Mouse (Mus musculus) B cell, adult 62 days (primary cell): ENCODE data around the gene Atp6v0c. TPM values are rescaled to one million over a fixed set of nuclear protein-coding genes. Genes with fewer than 3 reads are reported as not detected.

Experiments
- total RNA-seq: library from RNA; stranded (reverse); gene quantifications from 4 replicates; pipeline ENCODE4 v1.2.4, GENCODE M21; 2023

Atp6v0c gene
- total RNA-seq: 229 to 274 TPM (median 247 TPM) in 4 replicates

DNA sequence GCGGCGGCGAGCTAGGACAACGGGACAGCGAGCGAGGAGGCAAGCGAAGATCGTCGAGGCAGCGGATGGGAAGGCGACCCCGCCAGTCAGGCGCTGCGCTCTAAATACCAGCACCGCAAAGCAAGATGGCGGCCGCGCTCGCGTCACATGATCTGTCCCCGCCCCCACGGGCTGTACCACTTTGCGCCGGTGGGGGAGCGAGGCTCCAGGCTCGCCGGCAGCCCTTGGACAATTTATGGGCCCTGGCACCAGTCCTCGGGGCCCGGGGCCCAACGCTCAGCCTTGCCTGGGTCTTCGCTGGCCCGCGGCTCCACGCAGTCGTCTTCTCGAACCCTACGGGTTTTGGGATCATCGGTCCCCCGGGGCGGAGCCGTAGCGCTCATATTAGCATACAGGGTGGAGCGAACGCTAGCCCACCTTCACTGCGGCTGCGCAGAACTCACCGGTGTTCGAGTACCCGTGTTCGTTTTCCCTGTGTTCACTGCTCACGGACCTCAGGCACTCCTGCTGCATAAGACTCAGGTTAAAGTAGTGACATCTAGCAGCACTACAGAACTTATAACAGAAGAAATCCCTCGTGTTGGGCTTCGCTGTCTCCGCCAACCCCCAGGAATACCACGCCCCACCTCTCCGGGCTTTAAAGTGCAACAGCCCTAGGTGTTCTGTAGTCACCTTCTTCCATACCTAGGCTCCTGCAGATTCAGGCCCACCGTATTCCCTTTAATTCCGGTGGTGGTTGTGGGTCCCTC lies at the start of gene Atp6v0c:
Gene Atp6v0c, minus strand, starts transcription at position 386 of the 749 bp plus-strand sequence.

DNA sequence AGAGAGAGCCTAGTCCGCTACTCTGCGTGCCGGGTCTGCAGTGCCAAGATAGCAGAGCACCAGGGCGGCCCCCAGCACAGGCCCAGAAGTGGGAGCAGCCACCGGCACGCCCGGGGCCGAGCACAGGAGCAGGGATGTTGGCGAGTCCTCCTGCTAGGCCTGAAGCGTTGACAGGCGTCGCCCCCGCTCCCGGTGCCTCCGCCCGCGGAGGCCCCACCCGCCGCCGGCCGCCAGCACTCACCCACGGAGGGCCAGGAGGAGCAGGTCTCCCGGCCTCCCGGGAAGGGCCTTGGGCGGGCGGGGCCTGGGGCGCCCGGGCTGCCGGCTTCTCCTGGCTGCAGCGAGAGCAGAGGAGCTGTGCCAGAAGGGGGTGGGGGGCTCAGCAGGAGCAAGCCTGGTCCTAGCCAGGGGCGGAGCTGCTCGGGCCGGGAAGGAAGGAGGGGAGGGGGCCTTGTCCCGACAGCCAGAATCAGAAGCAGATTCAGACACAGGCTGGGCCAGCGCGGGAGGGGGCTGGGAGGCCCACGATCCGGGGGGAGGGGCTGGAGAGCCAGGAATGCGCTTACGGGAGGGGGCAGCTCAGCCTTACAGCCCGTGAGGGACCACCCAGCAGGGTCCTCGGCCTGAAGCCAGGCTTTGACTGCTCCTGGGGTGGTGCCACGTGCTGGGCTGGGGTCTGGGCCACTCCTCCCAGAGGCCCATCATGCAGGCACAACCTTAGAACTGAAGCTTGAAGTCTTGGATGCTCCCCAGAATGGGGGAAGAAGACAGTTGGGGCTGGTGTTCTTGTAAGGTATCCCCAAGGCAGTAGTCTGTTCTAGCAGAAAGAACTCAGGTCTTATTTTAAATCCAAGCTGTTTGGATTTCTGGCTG lies 39.8 kb upstream of the Atp6v0c start, which contains the start of gene Ntn3:
Gene Ntn3, minus strand, starts transcription at position 489 of the 873 bp plus-strand sequence.

GRCm38 (mm10) chr17:24205284-24205888 lies 35.9 kb upstream of the Atp6v0c start, which contains the start of gene Tbc1d24:
Tbc1d24 (minus strand) TSS chr17:24205562.

GRCm38 (mm10) chr17:24163176-24163962 lies 6.1 kb downstream of the Atp6v0c start, which contains the start of gene Amdhd2:
Amdhd2 (minus strand) TSS chr17:24163766.

GRCm38 (mm10) chr17:24150824-24151223 lies 18.7 kb downstream of the Atp6v0c start, which contains the start of gene Pdpk1:
Pdpk1 (minus strand) TSS chr17:24150924.

Other genes starting within 250 kb of the Atp6v0c start
- gene Sbp, start 228.0 kb downstream of the Atp6v0c start, total RNA-seq: not detected in 4 replicates
- not detected in 4 replicates for gene Sbpl, start 214.4 kb downstream of the Atp6v0c start, total RNA-seq
- not detected in 4 replicates for gene Prss30, start 189.1 kb downstream of the Atp6v0c start, total RNA-seq
- gene Prss22, start 171.6 kb downstream of the Atp6v0c start, total RNA-seq: not detected in 4 replicates
- gene Prss27, start 131.6 kb downstream of the Atp6v0c start, total RNA-seq: not detected in 4 replicates
- 29.6 to 31.8 TPM (median 29.9 TPM) in 4 replicates for gene Kctd5, start 96.2 kb downstream of the Atp6v0c start, total RNA-seq
- 65.9 to 81.7 TPM (median 72.0 TPM) in 4 replicates for gene Pdpk1, start 18.8 kb downstream of the Atp6v0c start, total RNA-seq
- gene Amdhd2, start 5.9 kb downstream of the Atp6v0c start, total RNA-seq: 29.6 to 42.8 TPM (median 37.1 TPM) in 4 replicates
- 1.8 to 2.4 TPM (median 2.2 TPM) in 4 replicates for gene Tbc1d24, start 35.9 kb upstream of the Atp6v0c start, total RNA-seq
- gene Ntn3, start 39.8 kb upstream of the Atp6v0c start, total RNA-seq: 0.18 to 0.38 TPM (median 0.35 TPM) in 4 replicates
- gene Tedc2, start 51.1 kb upstream of the Atp6v0c start, total RNA-seq: 7.4 to 10.9 TPM (median 8.2 TPM) in 4 replicates
- 11.6 to 14.8 TPM (median 13.2 TPM) in 4 replicates for gene Ccnf, start 81.8 kb upstream of the Atp6v0c start, total RNA-seq
- 0.27 to 0.57 TPM (median 0.50 TPM) in 3 of 4 replicates, not detected in the other for gene Abca17, start 181.4 kb upstream of the Atp6v0c start, total RNA-seq
- gene Abca3, start 182.2 kb upstream of the Atp6v0c start, total RNA-seq: 52.3 to 57.4 TPM (median 55.0 TPM) in 4 replicates
- 155 to 180 TPM (median 162 TPM) in 4 replicates for gene Rnps1, start 244.9 kb upstream of the Atp6v0c start, total RNA-seq